Mouse (Mus musculus): ENCODE measurements at regions not wholly inside any gene's neighbourhood (a gene's known extent, or its start where the extent isn't known, plus 50 kb on each side); places are given as distances from the start of the nearest gene placed in this dataset.

DNA sequence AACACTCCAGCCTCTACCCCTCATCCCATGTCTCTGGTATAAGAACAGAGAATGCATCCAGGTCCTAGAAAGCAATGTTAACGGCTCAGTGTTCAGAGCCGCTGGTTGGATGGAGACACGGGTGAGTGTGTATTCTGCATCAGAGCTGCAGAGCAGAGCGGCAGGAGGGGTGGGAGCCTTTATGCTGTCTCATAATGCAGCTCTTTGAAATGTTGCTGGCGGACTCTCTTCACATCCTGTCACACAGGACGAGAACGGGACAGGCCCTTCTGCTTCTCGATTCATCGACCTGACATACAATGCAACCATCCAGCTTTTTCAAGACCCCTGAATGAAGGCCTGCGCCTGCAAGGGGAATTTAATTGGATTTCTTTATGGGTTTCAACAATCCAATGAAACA is 507.2 kb downstream of the Ccdc171 start:
- in situ Hi-C loops (cut with MboI; ENCODE audit: low pct_ligation_motif_present, low pct_unique_long_range_greater_than_20kb, low sequenced_read_pairs) (no loop called here), dilution Hi-C loops (cut with MboI; ENCODE audit: extremely low pct_ligation_motif_present, extremely low pct_unique_long_range_greater_than_20kb, low sequenced_read_pairs) (no loop called here)
- no peaks in the 10 kb centered on the region for H3K79me2 ChIP-seq (replicated peaks; ENCODE audit: control insufficient read depth, extremely low read depth, insufficient read depth, poor library complexity, severe bottlenecking)
- no peak for DNase-seq (ENCODE audit: extremely low read depth)
- H3K9me3 ChIP-seq (replicated peaks; ENCODE audit: low read length), result peaks cover 73% of the 10 kb centered on the region
- no peak overlapping the region for H3K4me2 ChIP-seq (ENCODE audit: insufficient read depth, low read depth, poor library complexity, severe bottlenecking)
- no peaks in the 10 kb centered on the region for H3K4me1 ChIP-seq (ENCODE audit: control insufficient read depth in 1 of 2, insufficient read depth in 2 of 2)
- no peaks in the 10 kb centered on the region for H3K36me3 ChIP-seq (replicated peaks in 1 of 2; ENCODE audit: control insufficient read depth in 1 of 2, insufficient read depth in 1 of 2, low read length in 1 of 2)
- H3K27me3 ChIP-seq (replicated peaks), result no peaks in the 10 kb centered on the region
- H3K9ac ChIP-seq (ENCODE audit: insufficient read depth, low read depth), result no peak overlapping the region
- H3K27ac ChIP-seq (ENCODE audit: insufficient read depth, low read depth), result no peak overlapping the region
- TF ChIP-seq POLR2AphosphoS2 (IDR thresholded peaks at IDR 0.05; ENCODE audit: low read depth, low read length), result no peak
- no peak for TF ChIP-seq GABPA (IDR thresholded peaks at IDR 0.05; ENCODE audit: insufficient replicate concordance, low read depth, low read length)
- no peak for TF ChIP-seq CHD2 (IDR thresholded peaks at IDR 0.05; ENCODE audit: low read length)
- no peak for TF ChIP-seq HCFC1 (IDR thresholded peaks at IDR 0.05; ENCODE audit: low read depth, low read length)
- no peak for TF ChIP-seq ZNF384 (IDR thresholded peaks at IDR 0.05; ENCODE audit: low read depth, low read length)
- TF ChIP-seq MAX (IDR thresholded peaks at IDR 0.05; ENCODE audit: low read length), result no peak
- TF ChIP-seq EP300 (IDR thresholded peaks at IDR 0.05; ENCODE audit: low read length), result no peak
- no peak for TF ChIP-seq NRF1 (IDR thresholded peaks at IDR 0.05; ENCODE audit: low read depth, low read length)
- no peak for TF ChIP-seq ELF1 (IDR thresholded peaks at IDR 0.05; ENCODE audit: low read depth, low read length)
- no peak for TF ChIP-seq MYC (IDR thresholded peaks at IDR 0.05; ENCODE audit: low read depth, low read length)
- no peak for TF ChIP-seq RCOR1 (conservative IDR thresholded peaks at IDR 0.05; ENCODE audit: low read depth, low read length)
- TF ChIP-seq E2F4 (IDR thresholded peaks at IDR 0.05; ENCODE audit: insufficient replicate concordance, low read depth, low read length), result no peak
- no peak for TF ChIP-seq SIN3A (IDR thresholded peaks at IDR 0.05; ENCODE audit: low read length)
- TF ChIP-seq MEF2A (IDR thresholded peaks at IDR 0.05; ENCODE audit: borderline replicate concordance, low read depth, low read length), result no peak
- TF ChIP-seq RAD21 (IDR thresholded peaks at IDR 0.05; ENCODE audit: low read depth, low read length), result no peak
- TF ChIP-seq PAX5 (IDR thresholded peaks at IDR 0.05; ENCODE audit: low read length), result no peak
- no peak overlapping the region for H3K4me3 ChIP-seq (replicated peaks in 1 of 3; ENCODE audit: low read depth in 2 of 3, low read length in 2 of 3, poor library complexity in 1 of 3)

GRCm38 (mm10) chr4:84035347-84035746 is 510.0 kb downstream of the Ccdc171 start:
- H3K27me3 ChIP-seq (replicated peaks), result no peaks in the 10 kb centered on the region
- H3K9ac ChIP-seq (ENCODE audit: insufficient read depth, low read depth), result no peak overlapping the region
- H3K79me2 ChIP-seq (replicated peaks; ENCODE audit: control insufficient read depth, extremely low read depth, insufficient read depth, poor library complexity, severe bottlenecking), result no peaks in the 10 kb centered on the region
- H3K4me2 ChIP-seq (ENCODE audit: insufficient read depth, low read depth, poor library complexity, severe bottlenecking), result no peak overlapping the region
- H3K9me3 ChIP-seq (replicated peaks; ENCODE audit: low read length), result peaks cover 68% of the 10 kb centered on the region
- no peak for DNase-seq (ENCODE audit: extremely low read depth)
- H3K27ac ChIP-seq (ENCODE audit: insufficient read depth, low read depth), result no peak overlapping the region
- no peak overlapping the region for H3K4me3 ChIP-seq (replicated peaks in 1 of 3; ENCODE audit: low read depth in 2 of 3, low read length in 2 of 3, poor library complexity in 1 of 3)
- no peaks in the 10 kb centered on the region for H3K4me1 ChIP-seq (ENCODE audit: control insufficient read depth in 1 of 2, insufficient read depth in 2 of 2)
- no peaks in the 10 kb centered on the region for H3K36me3 ChIP-seq (replicated peaks in 1 of 2; ENCODE audit: control insufficient read depth in 1 of 2, insufficient read depth in 1 of 2, low read length in 1 of 2)
- dilution Hi-C loops (cut with MboI; ENCODE audit: extremely low pct_ligation_motif_present, extremely low pct_unique_long_range_greater_than_20kb, low sequenced_read_pairs) (no loop called here), in situ Hi-C loops (cut with MboI; ENCODE audit: low pct_ligation_motif_present, low pct_unique_long_range_greater_than_20kb, low sequenced_read_pairs) (no loop called here)
- TF ChIP-seq RAD21 (IDR thresholded peaks at IDR 0.05; ENCODE audit: low read depth, low read length) (no peak), JUN (IDR thresholded peaks at IDR 0.05; ENCODE audit: insufficient read depth, low read depth, low read length) (no peak), MXI1 (IDR thresholded peaks at IDR 0.05; ENCODE audit: low read depth, low read length) (no peak), CHD1 (IDR thresholded peaks at IDR 0.05; ENCODE audit: low read depth, low read length) (no peak), ELF1 (IDR thresholded peaks at IDR 0.05; ENCODE audit: low read depth, low read length) (no peak), ZKSCAN1 (IDR thresholded peaks at IDR 0.05; ENCODE audit: borderline replicate concordance, low read depth, low read length) (no peak), USF1 (IDR thresholded peaks at IDR 0.05; ENCODE audit: low read depth, low read length) (no peak), MAZ (IDR thresholded peaks at IDR 0.05; ENCODE audit: low read depth, low read length) (no peak), TBP (conservative IDR thresholded peaks at IDR 0.05; ENCODE audit: low read depth, low read length) (no peak), ZNF384 (IDR thresholded peaks at IDR 0.05; ENCODE audit: low read depth, low read length) (no peak), CHD2 (IDR thresholded peaks at IDR 0.05; ENCODE audit: low read length) (no peak), MYC (IDR thresholded peaks at IDR 0.05; ENCODE audit: low read depth, low read length) (no peak), POLR2A (IDR thresholded peaks at IDR 0.05; ENCODE audit: low read depth, low read length) (no peak), KAT2A (IDR thresholded peaks at IDR 0.05; ENCODE audit: insufficient replicate concordance, low read length) (no peak), ZMIZ1 (IDR thresholded peaks at IDR 0.05; ENCODE audit: low read depth, low read length) (no peak), HCFC1 (IDR thresholded peaks at IDR 0.05; ENCODE audit: low read depth, low read length) (no peak)
